ENCODE assay signal across 9 mouse cellular contexts in genomic region chr5:103843938-103844337, GRCm38 (mm10).
A peak's percentile ranks its signal among the peaks of the same experiment; 100 is the strongest.
DNase-seq lines count a peak whose midpoint lies in the region; ATAC-seq and TF ChIP-seq lines count a peak whose summit lies in the region.
"Had no signal": no experiment of that assay in that cellular context is flagged by ENCODE, and none has a peak within 500 bp of the region (broad histone marks: within the 10 kb centered on the region; RNA-seq: fewer than 3 reads in every experiment).

No protein-coding gene starts in this region.

- H3K9ac ChIP-seq in forebrain, embryonic 14.5 days (ENCODE audit: low read length): no peak overlapping the region
- H3K9ac ChIP-seq in forebrain, embryonic 15.5 days (replicated peaks): no peak overlapping the region
- H3K9ac ChIP-seq in kidney, postnatal 0 days (ENCODE audit: low read depth, low read length): no peak overlapping the region
- H3K9ac ChIP-seq in midbrain, postnatal 0 days (replicated peaks; ENCODE audit: low read length, poor library complexity, severe bottlenecking): no peak overlapping the region
- H3K9ac ChIP-seq: heart, embryonic 15.5 days had no signal

- H3K4me3 ChIP-seq in forebrain, embryonic 14.5 days (ENCODE audit: low read depth, low read length): no peak overlapping the region
- H3K4me3 ChIP-seq in forebrain, embryonic 15.5 days: no peak overlapping the region
- H3K4me3 ChIP-seq in kidney, postnatal 0 days (replicated peaks; ENCODE audit: low read depth, low read length): no peak overlapping the region
- no peak overlapping the region for H3K4me3 ChIP-seq in midbrain, postnatal 0 days (ENCODE audit: low read depth, low read length)
- H3K4me3 ChIP-seq: heart, embryonic 15.5 days had no signal

- H3K4me1 ChIP-seq in forebrain, embryonic 14.5 days (ENCODE audit: control insufficient read depth, insufficient read depth, low read length): peaks cover 7% of the 10 kb centered on the region
- H3K4me1 ChIP-seq in forebrain, embryonic 15.5 days: peaks cover 9% of the 10 kb centered on the region
- H3K4me1 ChIP-seq in kidney, postnatal 0 days (replicated peaks; ENCODE audit: insufficient read depth, low read length): peaks cover 7% of the 10 kb centered on the region
- no peaks in the 10 kb centered on the region for H3K4me1 ChIP-seq in midbrain, postnatal 0 days (ENCODE audit: insufficient read depth, low read length)

- no peaks in the 10 kb centered on the region for H3K9me3 ChIP-seq in forebrain, embryonic 14.5 days (replicated peaks; ENCODE audit: control insufficient read depth, low read length)
- H3K9me3 ChIP-seq in forebrain, embryonic 15.5 days: no peaks in the 10 kb centered on the region
- H3K9me3 ChIP-seq in kidney, postnatal 0 days (replicated peaks; ENCODE audit: low read length): no peaks in the 10 kb centered on the region
- no peaks in the 10 kb centered on the region for H3K9me3 ChIP-seq in midbrain, postnatal 0 days (ENCODE audit: low read length)
- H3K9me3 ChIP-seq: heart, embryonic 15.5 days had no signal

- peak; percentile 76 for TF ChIP-seq CTCF in kidney, postnatal 0 days (IDR thresholded peaks at IDR 0.05; ENCODE audit: low read depth)
- TF ChIP-seq CTCF in midbrain, postnatal 0 days (IDR thresholded peaks at IDR 0.05): peak; percentile 73

- H3K4me2 ChIP-seq in forebrain, embryonic 14.5 days (ENCODE audit: low read length): no peak overlapping the region
- no peak overlapping the region for H3K4me2 ChIP-seq in forebrain, embryonic 15.5 days (replicated peaks)
- no peak overlapping the region for H3K4me2 ChIP-seq in kidney, postnatal 0 days (ENCODE audit: low read length)
- H3K4me2 ChIP-seq in midbrain, postnatal 0 days (ENCODE audit: low read depth, low read length, poor library complexity, severe bottlenecking): no peak overlapping the region
- H3K4me2 ChIP-seq: heart, embryonic 15.5 days had no signal

- no peak overlapping the region for H3K27ac ChIP-seq in forebrain, embryonic 14.5 days (ENCODE audit: low read depth, low read length)
- no peak overlapping the region for H3K27ac ChIP-seq in forebrain, embryonic 15.5 days (replicated peaks)
- H3K27ac ChIP-seq in kidney, postnatal 0 days: no peak overlapping the region
- H3K27ac ChIP-seq in midbrain, postnatal 0 days (ENCODE audit: low read depth, low read length): no peak overlapping the region
- H3K27ac ChIP-seq: heart, embryonic 15.5 days had no signal

- 33% methylated on average over 1 of the region's 1 CpGs for WGBS in forebrain, embryonic 14.5 days
- WGBS in forebrain, embryonic 15.5 days: 59% methylated on average over 1 of the region's 1 CpGs
- WGBS in kidney, postnatal 0 days: 36% methylated on average over 1 of the region's 1 CpGs
- WGBS in midbrain, postnatal 0 days: 55% methylated on average over 1 of the region's 1 CpGs

- no peaks in the 10 kb centered on the region for H3K27me3 ChIP-seq in forebrain, embryonic 14.5 days (replicated peaks; ENCODE audit: control insufficient read depth, insufficient read depth, low read length)
- H3K27me3 ChIP-seq in forebrain, embryonic 15.5 days: no peaks in the 10 kb centered on the region
- no peaks in the 10 kb centered on the region for H3K27me3 ChIP-seq in kidney, postnatal 0 days (ENCODE audit: insufficient read depth, low read length)
- no peaks in the 10 kb centered on the region for H3K27me3 ChIP-seq in midbrain, postnatal 0 days (ENCODE audit: insufficient read depth, low read length)
- H3K27me3 ChIP-seq: heart, embryonic 15.5 days had no signal

- ATAC-seq in forebrain, embryonic 14.5 days: no peak
- no peak; the same call in 1 of the 2 replicates for ATAC-seq in forebrain, embryonic 15.5 days (replicated peaks)
- ATAC-seq in kidney, postnatal 0 days (replicated peaks; ENCODE audit: low FRiP score, low read depth): no peak
- no peak for ATAC-seq in midbrain, postnatal 0 days (ENCODE audit: low FRiP score)
- no peak for ATAC-seq in erythroid progenitor cell, adult 5-6 weeks (replicated peaks; ENCODE audit: low FRiP score, poor library complexity, severe bottlenecking)

- H3K36me3 ChIP-seq in forebrain, embryonic 14.5 days (ENCODE audit: control insufficient read depth, insufficient read depth, low read length): peaks cover 10% of the 10 kb centered on the region; the same call in 1 of the 2 replicates
- no peaks in the 10 kb centered on the region for H3K36me3 ChIP-seq in forebrain, embryonic 15.5 days
- H3K36me3 ChIP-seq in kidney, postnatal 0 days (ENCODE audit: insufficient read depth, low read length): peaks cover 40% of the 10 kb centered on the region
- H3K36me3 ChIP-seq in midbrain, postnatal 0 days (ENCODE audit: insufficient read depth, low read length): no peaks in the 10 kb centered on the region

- DNase-seq in forebrain, embryonic 14.5 days (ENCODE audit: low spot score): peak; percentile 56
- DNase-seq in ovary, postnatal 14 days (ENCODE audit: low spot score): peak; percentile 32
- DNase-seq in ovary, postnatal 10 days (ENCODE audit: low spot score): no peak
- peak; percentile 68 to 79 for DNase-seq in cerebellum, postnatal 14 days
- peak; percentile 61 for DNase-seq in kidney, postnatal 0 days (ENCODE audit: low spot score)
- DNase-seq in midbrain, postnatal 0 days (ENCODE audit: low spot score): peak; percentile 57
